Mouse (Mus musculus) stomach, embryonic 16.5 days (tissue): ENCODE data around the gene Adh6a. TPM values are rescaled to one million over a fixed set of nuclear protein-coding genes. Genes with fewer than 3 reads are reported as not detected.
"Not testable (repeated sequence)": the region's sequence is repeated elsewhere in the genome, so short reads cannot be mapped to it uniquely, and the experiment has no call there.

Experiments used
- ATAC-seq: fragments of 200-750 bp; cut with Nextera tagmentation; 2 replicates; pipeline ENCODE4 v1.8.0; 2017; ENCODE audit warnings: moderate number of reproducible peaks, moderate TSS enrichment; ENCODE audit not compliant: insufficient read depth, low FRiP score
- H3K27ac ChIP-seq: fragments of 300-500 bp; sonication (generic); 2 replicates; pipeline ENCODE4 v1.5.1; 2014; ENCODE audit warnings: low read length
- H3K27me3 ChIP-seq: fragments of 300-500 bp; sonication (generic); 2 replicates; pipeline ENCODE4 v1.6.1; 2014; ENCODE audit warnings: low read length, control low read depth, mixed read lengths; ENCODE audit not compliant: control insufficient read depth, insufficient read depth
- H3K36me3 ChIP-seq: fragments of 300-500 bp; sonication (generic); 2 replicates; pipeline ENCODE4 v1.6.1; 2014; ENCODE audit warnings: low read length; ENCODE audit not compliant: control insufficient read depth, insufficient read depth
- H3K4me1 ChIP-seq: fragments of 300-500 bp; sonication (generic); 2 replicates; pipeline ENCODE4 v1.6.1; 2014; ENCODE audit warnings: low read length, control low read depth, mixed read lengths; ENCODE audit not compliant: control insufficient read depth, insufficient read depth
- H3K4me2 ChIP-seq: fragments of 300-500 bp; sonication (generic); 2 replicates; pipeline ENCODE4 v1.6.1; 2014; ENCODE audit warnings: low read depth, low read length, mixed read lengths
- H3K4me3 ChIP-seq: fragments of 300-500 bp; sonication (generic); replicated peaks from 2 replicates; pipeline ENCODE4 v1.5.1; 2014; ENCODE audit warnings: mild to moderate bottlenecking, low read length
- H3K9ac ChIP-seq: fragments of 300-500 bp; sonication (generic); 2 replicates; pipeline ENCODE4 v1.6.1; 2014; ENCODE audit warnings: low read length
- H3K9me3 ChIP-seq: fragments of 300-500 bp; sonication (generic); replicated peaks from 2 replicates; pipeline ENCODE4 v1.6.1; 2016; ENCODE audit warnings: low read length, control low read depth; ENCODE audit not compliant: control insufficient read depth
- WGBS: fragments of 180-500 bp; shearing (Covaris S2); extraction: QIAGEN DNeasy Blood & Tissue Kit; methylation state at CpG from one replicate; pipeline ENCODE4 v1.1.7; 2014; 5-methylcytosine and 5-hydroxymethylcytosine counted together
- polyA plus RNA-seq: library from polyadenylated mRNA; unstranded; fragments of >200 nt; fragmentation: Nextera tagmentation; extraction: Ambion mirVana; gene quantifications from 2 replicates; pipeline ENCODE4 v1.2.1, GENCODE M21; 2015

Gene Adh6a
- polyA plus RNA-seq, 1 experiment from 2014 or later, result 0.32 TPM

DNA sequence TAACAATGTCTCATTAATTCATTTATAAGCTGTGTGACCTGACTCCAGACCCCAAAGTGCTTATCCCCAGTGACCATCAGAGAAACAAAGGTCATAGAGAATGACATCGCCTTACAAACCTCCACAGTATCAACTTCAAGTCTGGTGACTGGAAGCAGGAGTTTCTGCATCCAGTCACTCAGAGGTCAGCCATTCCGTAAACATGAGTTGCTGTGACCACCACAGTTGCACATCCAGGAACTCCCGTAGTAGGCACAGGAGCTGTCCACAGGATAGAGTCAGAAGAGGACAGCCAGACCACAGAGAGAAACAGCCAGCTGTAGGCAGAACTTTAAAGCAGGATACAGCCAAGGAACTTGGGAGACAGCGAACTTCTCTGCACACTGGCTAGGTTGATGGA is 57.2 kb downstream of the Adh6a start:
- H3K9ac ChIP-seq, H3K9me3 ChIP-seq, H3K4me2 ChIP-seq, H3K4me3 ChIP-seq, H3K36me3 ChIP-seq, H3K4me1 ChIP-seq, ATAC-seq, H3K27me3 ChIP-seq, H3K27ac ChIP-seq: not testable (repeated sequence)
- 48% methylated on average over 4 of the region's 4 CpGs for WGBS

GRCm38 (mm10) chr3:138373920-138374319 is 60.8 kb downstream of the Adh6a start:
- no peaks in the 10 kb centered on the region for H3K4me1 ChIP-seq
- H3K9ac ChIP-seq, result no peak overlapping the region
- H3K4me2 ChIP-seq, result no peak overlapping the region
- no peaks in the 10 kb centered on the region for H3K27me3 ChIP-seq
- 64% methylated on average over 4 of the region's 4 CpGs for WGBS
- no peak overlapping the region for H3K4me3 ChIP-seq
- no peak for ATAC-seq
- H3K36me3 ChIP-seq, result no peaks in the 10 kb centered on the region
- no peak overlapping the region for H3K27ac ChIP-seq
- H3K9me3 ChIP-seq, result no peaks in the 10 kb centered on the region

DNA sequence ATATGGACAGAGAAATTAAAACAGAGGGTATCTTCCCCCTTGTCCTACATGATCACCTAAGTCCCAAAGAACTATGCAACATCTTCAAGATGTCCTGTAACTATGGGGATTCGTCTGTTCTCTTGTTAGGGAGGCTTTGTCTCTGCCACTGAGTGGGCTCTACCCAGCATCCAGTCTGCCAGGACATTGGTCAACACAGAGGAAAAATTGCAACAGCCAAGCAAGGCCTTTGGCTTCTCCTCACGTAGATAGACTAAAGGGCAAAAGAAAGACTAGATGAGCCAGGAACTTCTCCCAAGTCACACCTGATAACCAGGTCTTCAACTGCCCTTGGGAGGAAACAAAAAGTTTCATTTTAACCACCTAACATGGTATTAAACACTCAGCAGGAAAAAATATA is 62.1 kb downstream of the Adh6a start:
- ATAC-seq, result no peak
- H3K36me3 ChIP-seq, result no peaks in the 10 kb centered on the region
- H3K9ac ChIP-seq, result no peak overlapping the region
- H3K9me3 ChIP-seq, result no peaks in the 10 kb centered on the region
- H3K27me3 ChIP-seq, result no peaks in the 10 kb centered on the region
- WGBS, result 74% methylated on average over 2 of the region's 2 CpGs
- no peak overlapping the region for H3K4me3 ChIP-seq
- H3K27ac ChIP-seq, result no peak overlapping the region
- H3K4me1 ChIP-seq, result no peaks in the 10 kb centered on the region
- no peak overlapping the region for H3K4me2 ChIP-seq

Other genes starting within 250 kb of the Adh6a start
- 0.09 and 1.4 TPM in 2 replicates for gene 1110002E22Rik, start 248.2 kb upstream of the Adh6a start, polyA plus RNA-seq
- 0.14 and 0.19 TPM in 2 replicates for gene Gm5105, start 245.9 kb upstream of the Adh6a start, polyA plus RNA-seq
- gene Trmt10a, start 169.8 kb upstream of the Adh6a start, polyA plus RNA-seq, result 8.0 and 9.2 TPM in 2 replicates
- 56.2 and 63.7 TPM in 2 replicates for gene Mttp, start 168.3 kb upstream of the Adh6a start, polyA plus RNA-seq
- gene 4930579F01Rik, start 119.5 kb upstream of the Adh6a start, polyA plus RNA-seq, result 0.13 and 0.32 TPM in 2 replicates
- gene Adh7, start 95.5 kb upstream of the Adh6a start, polyA plus RNA-seq, result 0.79 and 1.6 TPM in 2 replicates
- 63.3 and 92.5 TPM in 2 replicates for gene Adh1, start 52.3 kb upstream of the Adh6a start, polyA plus RNA-seq
- 0.13 and 0.39 TPM in 2 replicates for gene Adh6b, start 28.5 kb downstream of the Adh6a start, polyA plus RNA-seq
- not detected in 2 replicates for gene Adh4, start 102.2 kb downstream of the Adh6a start, polyA plus RNA-seq
- 169 and 178 TPM in 2 replicates for gene Adh5, start 129.8 kb downstream of the Adh6a start, polyA plus RNA-seq
- gene Metap1, start 176.2 kb downstream of the Adh6a start, polyA plus RNA-seq, result 50.0 and 53.4 TPM in 2 replicates
- gene Eif4e, start 212.9 kb downstream of the Adh6a start, polyA plus RNA-seq, result 284 and 299 TPM in 2 replicates